Mouse (Mus musculus): ENCODE data around the gene Npdc1.

GRCm38 (mm10) chr2:25426721-25427191 is 27.6 kb downstream of the Npdc1 start:
- peak; percentile 86 to 93 for TF ChIP-seq CTCF (conservative IDR thresholded peaks at IDR 0.05 in 1 of 2, IDR thresholded peaks at IDR 0.05 in 1 of 2; ENCODE audit: low read depth in 2 of 2, low read length in 2 of 2)
- peak; percentile 60; the same call in 1 of the 2 replicates for TF ChIP-seq POLR2A (IDR thresholded peaks at IDR 0.05; ENCODE audit: low read depth, low read length)
- TF ChIP-seq ETS1 (conservative IDR thresholded peaks at IDR 0.05; ENCODE audit: low read depth, low read length) = peak; percentile 25; the same call in 1 of the 2 replicates
- TF ChIP-seq EP300 (IDR thresholded peaks at IDR 0.05; ENCODE audit: low read length) = no peak
- TF ChIP-seq TCF12 (IDR thresholded peaks at IDR 0.05; ENCODE audit: low read depth, low read length) = peak; percentile 62
- TF ChIP-seq RCOR1 (conservative IDR thresholded peaks at IDR 0.05; ENCODE audit: low read depth, low read length) = no peak
- TF ChIP-seq MAX (IDR thresholded peaks at IDR 0.05; ENCODE audit: low read length) = peak; percentile 48
